Mouse (Mus musculus) telencephalon, adult 2 months (tissue): Measurements from ENCODE around the gene Kalrn.
"Not testable (repeated sequence)": the region's sequence is repeated elsewhere in the genome, so short reads cannot be mapped to it uniquely, and the experiment has no call there.

Experiments
- DNase-seq: peaks from one replicate; pipeline ENCODE4 v3.0.0-alpha.2; 2011; ENCODE audit warnings: low read depth, low spot score

Gene Kalrn

DNA sequence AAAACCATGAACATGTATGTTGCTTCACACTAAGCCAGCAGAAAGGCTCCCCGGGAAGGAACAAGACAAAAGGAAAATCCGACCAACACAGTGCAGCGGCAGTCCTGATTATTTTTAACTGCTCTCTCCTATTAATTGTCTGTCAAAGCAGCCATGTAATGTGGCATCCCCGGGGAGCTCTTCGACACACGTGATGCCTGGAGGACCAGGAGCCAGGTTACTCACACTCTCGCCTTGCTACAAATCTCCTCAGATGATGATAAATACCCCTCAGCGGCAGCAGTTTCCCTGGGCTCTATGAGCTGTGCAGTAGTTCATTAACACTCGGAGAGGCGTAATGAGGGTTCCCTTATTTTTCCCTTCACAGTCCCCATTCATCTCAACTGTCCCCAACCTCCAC is 257.1 kb downstream of the Kalrn start:
- no peak for DNase-seq

- no peak for DNase-seq
Measured at GRCm38 (mm10) chr16:34314071-34314470, 259.3 kb downstream of the Kalrn start.

DNA sequence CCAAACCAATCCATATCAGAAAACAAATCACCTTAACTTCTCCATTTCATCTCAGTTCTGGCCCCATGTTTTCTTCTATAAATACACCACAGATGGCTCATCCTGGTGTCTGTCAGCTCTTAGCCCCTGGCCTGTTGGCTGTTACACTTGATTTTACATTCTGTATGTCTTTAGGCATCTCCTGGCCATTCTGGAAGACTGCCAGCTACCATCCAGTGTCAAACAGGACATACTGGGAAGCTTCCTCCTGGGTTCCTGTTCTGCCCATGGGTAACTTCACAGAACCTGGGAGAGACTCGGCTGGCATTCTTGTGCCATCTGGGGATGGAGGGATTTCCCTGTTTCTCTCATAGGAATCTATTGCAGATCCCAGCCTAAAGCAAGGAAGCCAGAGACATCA is 261.8 kb downstream of the Kalrn start:
- DNase-seq = no peak

DNA sequence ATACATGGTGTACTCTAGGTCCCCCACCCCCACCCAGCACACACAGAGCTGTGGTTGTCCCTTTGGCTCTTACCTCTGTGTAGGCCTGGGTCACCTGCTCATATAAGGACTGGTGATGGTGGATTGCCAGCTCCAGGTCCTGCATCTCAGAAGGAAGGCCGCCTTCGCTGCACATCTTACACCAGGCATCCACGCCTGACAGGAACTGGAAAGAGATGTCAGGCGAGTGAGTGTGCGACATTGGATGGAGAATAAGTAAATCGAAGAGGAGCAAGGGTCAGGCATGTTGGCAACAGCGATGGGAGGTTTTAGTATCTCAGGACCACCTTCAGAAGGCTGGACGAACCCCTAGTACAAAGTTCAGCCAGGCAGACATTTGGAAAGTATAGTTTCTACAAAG is 263.0 kb downstream of the Kalrn start:
- no peak for DNase-seq

- DNase-seq = no peak
Measured at GRCm38 (mm10) chr16:34308324-34308723, 265.0 kb downstream of the Kalrn start.

- DNase-seq = no peak
Measured at GRCm38 (mm10) chr16:34307458-34307857, 265.9 kb downstream of the Kalrn start.

DNA sequence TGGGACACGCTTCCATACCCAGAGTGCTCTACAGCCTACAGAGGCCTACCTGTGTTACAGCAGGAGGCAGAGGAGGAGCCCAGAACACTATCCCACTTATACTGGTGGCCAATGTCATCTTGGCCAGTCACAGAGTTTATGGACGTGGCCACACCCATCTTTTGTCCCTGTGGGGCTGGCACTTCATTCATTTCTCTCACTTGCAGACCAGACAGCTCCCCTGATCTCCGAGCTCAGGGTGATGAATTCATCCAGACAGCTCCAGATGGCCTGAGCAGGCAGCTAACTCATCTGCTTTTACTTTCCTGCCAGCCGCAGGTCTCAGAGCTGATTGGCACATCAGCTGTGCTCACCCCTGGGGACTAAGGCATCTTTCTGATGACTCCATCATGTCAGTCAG is 267.7 kb downstream of the Kalrn start:
- no peak for DNase-seq

- not testable (repeated sequence) for DNase-seq
Measured at GRCm38 (mm10) chr16:34303818-34304217, 269.5 kb downstream of the Kalrn start.

DNA sequence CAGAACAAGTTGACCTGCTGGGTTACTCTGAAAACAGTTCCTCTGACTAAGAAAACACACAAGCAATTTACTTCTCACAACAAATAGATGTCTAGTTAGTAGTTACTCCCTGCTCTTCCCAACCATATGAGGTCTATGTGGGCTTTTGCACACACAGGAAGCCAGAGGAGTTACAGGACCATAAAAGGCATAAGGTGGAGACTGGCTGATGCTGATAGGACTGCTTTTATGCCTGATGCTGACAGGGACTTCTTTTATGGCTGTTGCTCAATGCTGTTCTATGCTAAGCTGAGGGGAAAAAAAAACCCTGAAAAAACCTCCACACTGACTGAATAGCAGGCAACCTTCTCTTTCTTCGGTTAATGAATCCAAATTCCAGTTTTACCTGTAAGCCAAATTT is 270.8 kb downstream of the Kalrn start:
- DNase-seq = no peak

DNA sequence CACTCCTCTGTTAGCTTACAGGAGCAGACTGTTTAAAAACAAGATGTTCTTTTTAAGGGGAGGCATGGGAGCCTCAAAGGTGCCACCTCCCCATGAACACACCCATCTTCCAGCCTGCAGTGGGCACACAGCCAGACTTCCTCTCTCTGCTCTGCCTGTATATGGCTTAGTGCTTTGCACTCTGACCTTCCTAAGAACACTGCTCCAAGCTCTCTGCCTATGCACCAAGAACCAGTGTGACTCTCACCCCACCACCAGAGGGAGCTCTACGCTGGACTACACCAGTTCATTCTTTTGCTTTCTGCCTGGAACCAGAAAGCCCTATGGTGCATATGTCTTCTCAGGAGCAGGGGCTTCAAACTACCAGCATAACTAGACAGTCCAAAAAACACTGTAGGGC is 271.3 kb downstream of the Kalrn start:
- no peak for DNase-seq

DNA sequence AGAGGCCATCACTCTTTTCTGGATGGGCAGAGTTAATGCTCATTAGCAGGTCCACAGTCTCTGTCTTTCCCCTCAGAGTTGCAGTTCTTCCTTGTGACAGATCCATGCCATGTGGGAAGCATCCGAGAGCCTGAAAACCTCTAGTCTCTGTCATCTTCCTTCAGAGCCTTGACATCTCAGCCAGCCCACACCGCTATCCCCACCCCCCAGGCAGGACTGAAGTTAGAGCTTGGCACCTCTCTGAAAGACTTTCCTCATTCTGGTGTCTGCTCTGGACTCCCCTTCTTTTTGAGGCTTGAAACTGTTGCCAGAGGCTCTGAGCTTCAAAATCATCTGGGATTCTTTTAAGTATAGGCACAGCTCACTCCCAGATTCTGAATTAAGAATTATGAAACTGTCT is 274.1 kb downstream of the Kalrn start:
- DNase-seq = no peak

DNA sequence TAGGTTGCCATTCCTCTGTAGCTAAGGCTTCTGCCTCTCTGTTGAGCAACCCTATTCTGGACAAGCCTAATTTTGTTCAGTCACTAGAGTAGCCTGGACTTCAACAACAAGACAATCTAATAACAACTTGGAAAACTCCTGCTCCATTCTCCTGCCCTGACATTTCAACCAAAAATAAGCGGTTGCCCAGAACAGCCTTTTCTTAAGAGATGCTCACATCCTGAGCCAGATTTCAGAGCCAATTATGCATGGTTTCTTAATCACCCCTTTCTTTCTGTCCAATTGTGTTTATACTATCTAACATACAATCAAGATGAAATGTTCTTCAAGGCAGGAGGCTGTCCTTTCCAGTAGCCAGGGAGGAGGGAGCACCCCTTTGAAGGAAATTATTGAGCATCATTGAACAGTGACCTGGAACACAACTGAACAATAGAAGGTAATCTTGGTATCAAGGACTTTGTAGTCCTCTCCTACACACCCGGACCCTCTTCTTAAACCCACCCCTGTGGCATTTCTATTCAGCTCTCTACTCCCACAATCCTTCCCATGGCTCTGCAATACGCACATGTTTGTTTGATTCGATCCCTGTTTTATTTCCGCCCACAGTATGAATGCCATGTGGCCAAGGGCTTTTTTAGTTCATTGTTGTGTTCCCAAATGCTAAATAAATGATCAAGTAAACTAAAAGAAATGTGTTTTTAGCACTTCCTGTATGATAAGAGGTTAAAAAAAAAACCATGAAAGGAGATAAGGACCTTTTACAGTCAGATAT is 275.2 kb downstream of the Kalrn start:
- no peak for DNase-seq

DNA sequence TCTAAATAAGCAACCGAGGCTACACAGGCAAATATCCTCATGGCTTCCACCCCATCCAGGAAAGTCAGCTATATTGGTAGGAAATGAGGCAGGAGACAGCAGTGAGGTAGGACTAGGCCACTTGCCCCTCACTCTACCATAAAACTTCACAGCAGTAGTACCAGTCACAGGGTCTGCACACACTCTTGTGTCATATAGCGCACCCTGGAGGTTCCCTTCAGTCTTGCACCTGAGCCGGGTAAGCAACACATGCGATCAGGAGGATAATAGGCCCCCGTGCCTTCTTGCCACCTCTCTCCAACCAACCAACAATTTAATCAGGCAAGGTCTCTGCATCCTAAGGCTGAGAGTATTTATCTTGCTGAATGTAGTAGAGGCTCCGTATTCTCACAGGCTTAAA is 278.8 kb downstream of the Kalrn start:
- no peak for DNase-seq

- DNase-seq = no peak
Measured at GRCm38 (mm10) chr16:34293675-34294074, 279.7 kb downstream of the Kalrn start.

DNA sequence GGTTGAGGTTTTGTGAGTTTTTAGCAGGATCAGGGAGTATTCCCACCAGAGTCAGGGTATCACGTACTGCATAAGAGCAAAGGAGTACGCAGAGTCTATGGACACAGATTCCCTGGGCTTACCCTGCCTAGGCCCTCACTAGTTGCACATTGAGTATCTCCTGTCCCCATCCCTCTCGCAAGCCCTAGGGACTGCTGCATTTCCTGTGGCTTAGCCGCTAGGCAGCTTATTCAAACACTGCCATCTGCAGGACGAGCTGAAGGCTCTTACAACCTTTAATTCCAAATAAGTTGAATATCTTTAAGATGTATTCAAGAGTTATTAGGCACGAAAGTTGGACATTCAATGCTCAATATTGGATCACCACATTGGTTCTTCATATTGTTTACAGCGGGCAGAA is 283.7 kb downstream of the Kalrn start:
- DNase-seq = peak; percentile 64

- peak; percentile 78 for DNase-seq
Measured at GRCm38 (mm10) chr16:34282026-34282425, 291.3 kb downstream of the Kalrn start.

DNA sequence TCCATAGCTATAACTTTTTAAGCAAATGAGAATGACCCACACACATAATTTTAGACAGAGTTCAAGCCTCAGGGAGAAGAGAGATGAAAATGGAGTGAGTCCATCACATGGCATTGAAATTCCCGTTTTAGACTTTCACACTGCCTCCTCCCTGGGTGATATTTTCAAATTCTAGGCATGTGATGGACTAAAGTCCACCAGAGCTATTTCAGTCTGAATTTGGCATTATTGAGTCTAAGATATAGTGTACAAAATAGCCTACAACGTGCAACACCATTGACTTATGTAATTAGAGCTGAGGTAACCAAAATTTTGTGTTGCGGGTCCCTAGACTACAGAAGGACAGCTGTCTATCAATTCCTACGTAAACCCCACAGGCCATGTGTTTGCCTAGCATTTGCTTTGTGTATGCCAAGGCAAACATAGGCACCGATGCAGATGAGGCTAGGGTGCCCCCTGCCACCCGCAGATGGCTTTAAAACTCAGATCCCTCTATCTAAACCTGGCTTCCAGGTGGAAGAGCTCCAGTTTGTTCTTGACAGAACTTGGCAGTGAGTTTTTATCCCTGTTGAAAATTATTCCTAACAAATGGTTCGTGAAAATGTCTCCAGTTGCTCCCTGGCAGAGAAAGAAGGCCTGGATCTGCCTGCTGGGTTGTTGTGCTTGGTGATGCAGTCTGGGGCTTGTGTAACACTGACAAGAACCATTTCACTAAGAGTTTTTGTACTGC is 293.5 kb downstream of the Kalrn start:
- peak; percentile 85 for DNase-seq

GRCm38 (mm10) chr16:34278249-34278790 is 295.0 kb downstream of the Kalrn start:
- DNase-seq = no peak

DNA sequence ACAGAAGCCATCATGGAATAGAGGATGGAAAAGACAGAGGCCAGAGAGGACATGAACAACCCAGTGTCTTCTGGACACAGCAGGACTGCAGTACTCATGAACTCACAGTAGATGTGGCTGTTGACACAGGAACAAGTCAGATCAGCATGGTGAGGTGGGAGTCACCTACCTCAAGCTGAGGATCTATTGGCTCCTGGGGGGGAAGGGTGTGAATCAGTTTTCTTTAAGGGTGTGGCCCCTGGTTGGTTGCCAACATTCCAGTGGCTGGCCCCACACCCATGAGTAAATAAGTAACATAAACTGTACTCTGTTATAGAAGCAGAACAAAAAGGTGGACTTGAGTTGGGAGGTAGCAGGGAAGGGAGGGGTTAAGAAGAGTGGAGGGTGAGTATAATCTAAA is 298.7 kb downstream of the Kalrn start:
- no peak for DNase-seq

DNA sequence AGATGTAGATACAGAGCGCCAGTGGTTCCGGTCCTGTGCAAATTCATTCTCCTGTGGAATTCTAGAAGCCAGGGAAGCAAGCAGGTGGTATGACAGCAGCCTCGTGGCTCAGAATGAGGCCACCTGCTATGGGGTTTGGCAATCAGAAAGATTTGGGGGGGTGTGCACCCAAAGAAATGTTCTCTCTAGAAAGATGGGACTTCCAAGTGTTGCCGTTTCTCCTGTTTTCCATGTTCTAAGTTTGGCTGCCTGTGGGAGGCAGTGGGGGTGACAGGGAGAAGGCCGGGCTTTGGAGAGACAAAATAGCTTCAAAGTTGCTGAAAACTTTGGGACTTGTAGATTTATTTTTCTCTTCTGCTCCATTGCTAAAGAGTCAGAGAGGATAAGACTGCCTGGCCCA is 301.9 kb downstream of the Kalrn start:
- peak; percentile 94 for DNase-seq

- no peak for DNase-seq
Measured at GRCm38 (mm10) chr16:34270681-34271080, 302.7 kb downstream of the Kalrn start.

GRCm38 (mm10) chr16:34269642-34270041 is 303.7 kb downstream of the Kalrn start:
- DNase-seq = no peak

GRCm38 (mm10) chr16:34267751-34268150 is 305.6 kb downstream of the Kalrn start:
- DNase-seq = no peak
